In the genomic region with DNA sequence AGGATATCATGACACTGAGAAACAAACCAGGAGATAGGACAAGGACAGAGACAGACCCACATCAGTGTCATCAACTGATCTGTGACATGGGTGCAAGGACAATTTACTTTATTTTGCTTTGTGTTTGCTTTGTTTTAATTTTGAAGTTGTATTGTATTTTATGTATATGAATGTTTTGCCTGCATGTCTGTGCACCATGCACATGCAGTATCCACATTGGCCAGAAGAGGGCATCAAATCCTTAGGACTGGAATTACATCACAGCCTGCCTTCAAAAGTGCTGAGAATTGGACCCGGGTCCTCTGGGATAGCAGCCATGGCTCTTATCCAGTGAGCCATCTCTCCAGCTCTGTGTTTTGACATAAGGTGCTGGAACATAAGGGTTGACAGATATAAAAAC, we compare ENCODE assay signal across 9 mouse cellular contexts. TPM values are rescaled to one million over a fixed set of nuclear protein-coding genes. Genes with fewer than 3 reads are reported as not detected.
DNase-seq lines count a peak whose midpoint lies in the region; ATAC-seq and TF ChIP-seq lines count a peak whose summit lies in the region.
"Had no signal": no experiment of that assay in that cellular context is flagged by ENCODE, and none has a peak within 500 bp of the region (broad histone marks: within the 10 kb centered on the region; RNA-seq: fewer than 3 reads in every experiment).

No protein-coding gene starts in this region.

- peak; percentile 51 for TF ChIP-seq CTCF in left cerebral cortex, adult 2 months (IDR thresholded peaks at IDR 0.05)
- peak; percentile 47 for TF ChIP-seq CTCF in ES-Bruce4 (IDR thresholded peaks at IDR 0.05; ENCODE audit: low read depth, low read length)
- TF ChIP-seq CTCF in cortical plate, adult 2 months (IDR thresholded peaks at IDR 0.05; ENCODE audit: extremely low read depth, insufficient read depth, low read length): 0 out of 2 replicates have a peak, but pooled peaks have one; percentile 16

- intact Hi-C loops in left cerebral cortex, adult 2 months (cut with DNase I): no loop called here
- intact Hi-C loops in left cerebral cortex, postnatal 14 days (cut with DNase I): no loop called here

- TF ChIP-seq EP300 in ES-Bruce4 (IDR thresholded peaks at IDR 0.05; ENCODE audit: insufficient read depth, low read depth, low read length): no peak

- peaks cover 2% of the 10 kb centered on the region; the same call in 1 of the 2 replicates for H3K27me3 ChIP-seq in ES-Bruce4 (ENCODE audit: control insufficient read depth, insufficient read depth, low read length, poor library complexity, severe bottlenecking)
- H3K27me3 ChIP-seq in hindbrain, embryonic 12.5 days: no peaks in the 10 kb centered on the region

- no peaks in the 10 kb centered on the region for H3K4me1 ChIP-seq in ES-Bruce4 (ENCODE audit: control insufficient read depth, insufficient read depth, low read length)
- no peaks in the 10 kb centered on the region for H3K4me1 ChIP-seq in cortical plate, adult 2 months (ENCODE audit: control insufficient read depth, insufficient read depth, low read length)
- H3K4me1 ChIP-seq in hindbrain, embryonic 12.5 days: no peaks in the 10 kb centered on the region

- no peak for ATAC-seq in hindbrain, embryonic 12.5 days (ENCODE audit: low FRiP score)
- no peak for ATAC-seq in monocyte, adult 5-6 weeks (replicated peaks; ENCODE audit: insufficient number of reproducible peaks, low FRiP score, low TSS enrichment, poor library complexity, severe bottlenecking)

- H3K4me2 ChIP-seq in hindbrain, embryonic 12.5 days (replicated peaks): no peak overlapping the region

- WGBS in hindbrain, embryonic 12.5 days: 65% methylated on average over 1 of the region's 1 CpGs

- H3K9me3 ChIP-seq in ES-Bruce4 (replicated peaks; ENCODE audit: control insufficient read depth, insufficient read depth, low read length, poor library complexity, severe bottlenecking): no peaks in the 10 kb centered on the region
- 0 out of 2 replicates have a peak, but pooled peaks cover 3% of the 10 kb centered on the region for H3K9me3 ChIP-seq in hindbrain, embryonic 12.5 days (replicated peaks)

- TF ChIP-seq POLR2A in ES-Bruce4 (IDR thresholded peaks at IDR 0.05; ENCODE audit: insufficient read depth, low read length): no peak
- no peak for TF ChIP-seq POLR2A in cortical plate, adult 2 months (IDR thresholded peaks at IDR 0.05; ENCODE audit: extremely low read depth, insufficient read depth, low read length)

- DNase-seq in embryo, embryonic 10.5 days (ENCODE audit: low spot score): peak; percentile 29
- DNase-seq in embryo, embryonic 11 days: no peak
- no peak for DNase-seq in left cerebral cortex, adult 2 months (ENCODE audit: extremely low spot score in 1 of 2, low spot score in 2 of 2)
- DNase-seq in left cerebral cortex, postnatal 14 days (ENCODE audit: low spot score in 2 of 2): no peak

- H3K9ac ChIP-seq in ES-Bruce4 (ENCODE audit: low read depth, poor library complexity, severe bottlenecking): no peak overlapping the region
- no peak overlapping the region for H3K9ac ChIP-seq in hindbrain, embryonic 12.5 days

- H3K4me3 ChIP-seq in left cerebral cortex, adult 2 months: no peak overlapping the region
- H3K4me3 ChIP-seq in ES-Bruce4 (ENCODE audit: low read depth, low read length): no peak overlapping the region
- H3K4me3 ChIP-seq in cortical plate, adult 2 months (ENCODE audit: insufficient read depth, low read length): no peak overlapping the region
- H3K4me3 ChIP-seq in hindbrain, embryonic 12.5 days: no peak overlapping the region

- no peaks in the 10 kb centered on the region for H3K36me3 ChIP-seq in ES-Bruce4 (ENCODE audit: control insufficient read depth, insufficient read depth, low read length, poor library complexity, severe bottlenecking)
- no peaks in the 10 kb centered on the region for H3K36me3 ChIP-seq in hindbrain, embryonic 12.5 days

- H3K27ac ChIP-seq in left cerebral cortex, adult 2 months: no peak overlapping the region
- no peak overlapping the region for H3K27ac ChIP-seq in ES-Bruce4 (ENCODE audit: insufficient read depth, low read length)
- H3K27ac ChIP-seq in cortical plate, adult 2 months (ENCODE audit: insufficient read depth, low read length): no peak overlapping the region
- H3K27ac ChIP-seq in hindbrain, embryonic 12.5 days: no peak overlapping the region

RNA-seq across cellular contexts. Expression of gene Drd1, which starts 20.0 kb away (rescaled TPM):
- total RNA-seq in left cerebral cortex, adult 2 months (2021): 10 to 100 TPM; 30.0 to 34.8 TPM
- 10 to 100 TPM; 17.9 to 29.4 TPM for total RNA-seq in left cerebral cortex, postnatal 14 days (2021)
- polyA plus RNA-seq in ES-Bruce4 (2011; ENCODE audit: insufficient read depth, insufficient read length, low read depth, missing spikeins): not detected in 2 replicates
- 4.8 and 16.2 TPM in 2 replicates for polyA plus RNA-seq in cortical plate, adult 2 months (2012; rRNA removed)
- polyA plus RNA-seq in hindbrain, embryonic 12.5 days (2016; fragmentation: Nextera tagmentation; extraction: Ambion mirVana): 1.4 and 1.9 TPM in 2 replicates
- not detected in 3 replicates for total RNA-seq in monocyte, adult 5-6 weeks (2017)
- polyA plus RNA-seq: heart, embryonic 14.5 days had no signal

RNA-seq across cellular contexts. Expression of gene Sfxn1, which starts 36.1 kb away (rescaled TPM):
- total RNA-seq in left cerebral cortex, adult 2 months (2021): 10 to 100 TPM; 44.6 to 46.4 TPM
- 10 to 100 TPM; 48.4 to 53.7 TPM for total RNA-seq in left cerebral cortex, postnatal 14 days (2021)
- 79.1 and 83.0 TPM in 2 replicates for polyA plus RNA-seq in ES-Bruce4 (2011; ENCODE audit: insufficient read depth, insufficient read length, low read depth, missing spikeins)
- polyA plus RNA-seq in cortical plate, adult 2 months (2012; rRNA removed): 42.7 and 45.0 TPM in 2 replicates
- 71.1 and 72.6 TPM in 2 replicates for polyA plus RNA-seq in hindbrain, embryonic 12.5 days (2016; fragmentation: Nextera tagmentation; extraction: Ambion mirVana)
- 8.5 to 25.4 TPM (median 10.1 TPM) in 3 replicates for total RNA-seq in monocyte, adult 5-6 weeks (2017)

Comparison
In these comparisons a context has a peak if more than half of its experiments do, and no peak if none do; other contexts are left out.
1. RNA of gene Drd1, which starts 20.0 kb away (total RNA-seq): 30.0 to 34.8 TPM in left cerebral cortex, adult 2 months and 17.9 to 29.4 TPM in left cerebral cortex, postnatal 14 days; not detected in monocyte, adult 5-6 weeks; every median in the first group is over 10 times any median in the second.
2. Peak in every context shown above with its lines, with median percentiles within 50 percentile points of each other: CTCF ChIP-seq.